Mouse (Mus musculus): ENCODE results near the gene Dbn1.

Dbn1 gene

DNA sequence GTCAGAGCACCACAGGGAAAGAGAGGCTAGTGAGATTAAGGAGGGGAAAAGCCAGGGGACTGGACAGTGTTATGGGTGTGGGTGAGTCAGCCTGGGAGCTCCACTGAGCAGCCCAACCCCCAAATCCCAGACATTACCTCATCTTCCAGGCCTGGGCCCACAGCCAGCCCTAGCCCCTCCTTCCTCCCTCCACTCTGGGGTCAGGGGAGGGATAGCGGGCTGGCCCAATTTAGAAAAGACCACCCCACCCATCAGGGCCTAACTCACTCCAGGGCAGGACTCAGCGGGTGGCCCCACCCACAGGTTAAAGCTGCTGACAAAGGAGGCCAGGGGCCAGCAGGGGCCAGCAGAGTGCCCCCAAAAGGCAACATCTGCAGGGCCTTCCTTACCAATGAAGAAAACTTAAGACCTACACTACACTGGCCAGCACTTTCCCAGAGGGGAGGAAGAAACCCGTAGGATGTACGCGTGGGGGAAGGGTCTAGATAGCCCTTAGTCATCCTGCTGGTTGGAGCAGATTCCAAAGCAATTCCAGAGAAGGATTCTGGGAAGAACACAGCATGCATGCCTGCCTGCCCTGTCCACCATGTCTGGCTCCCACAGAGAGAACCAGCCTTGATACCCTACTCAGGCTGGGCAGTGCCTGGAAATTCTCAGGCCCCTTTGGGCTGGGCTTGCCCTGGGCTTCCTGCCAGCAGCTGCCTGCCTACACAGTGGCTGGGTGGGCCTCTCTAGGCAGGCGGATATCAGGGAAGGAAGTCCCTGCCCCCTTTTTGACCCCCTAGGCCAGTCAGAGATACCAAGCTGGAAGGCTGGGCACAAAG lies 23.0 kb upstream of the Dbn1 start:
- in situ Hi-C loops (cut with MboI; ENCODE audit: unreplicated experiment in 2 of 2): loop anchor here (5.0 to 10.0 kb wide), 2 partner anchors 34 to 176 kb away; no protein-coding TSS in a partner anchor

DNA sequence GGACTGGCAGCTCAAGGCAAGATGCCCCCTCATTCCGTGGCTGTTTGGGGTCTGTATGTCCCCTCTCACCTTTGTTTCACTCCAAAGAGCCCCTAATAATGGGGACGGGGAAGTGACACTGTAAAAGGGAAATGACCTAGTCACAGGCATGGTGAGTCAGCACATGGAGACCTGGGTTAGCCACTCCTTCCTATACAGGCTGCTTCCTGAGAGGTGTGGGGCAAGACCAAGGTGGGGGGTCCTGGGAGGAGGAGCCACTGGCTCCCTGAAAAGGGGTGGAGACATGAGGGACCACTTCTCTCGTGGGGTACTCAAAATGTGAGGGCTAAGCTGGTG lies 22.4 kb upstream of the Dbn1 start:
- in situ Hi-C loops (cut with MboI; ENCODE audit: unreplicated experiment in 2 of 2): loop anchor here (5.0 to 10.0 kb wide), 2 partner anchors 33 to 175 kb away; no protein-coding TSS in a partner anchor

DNA sequence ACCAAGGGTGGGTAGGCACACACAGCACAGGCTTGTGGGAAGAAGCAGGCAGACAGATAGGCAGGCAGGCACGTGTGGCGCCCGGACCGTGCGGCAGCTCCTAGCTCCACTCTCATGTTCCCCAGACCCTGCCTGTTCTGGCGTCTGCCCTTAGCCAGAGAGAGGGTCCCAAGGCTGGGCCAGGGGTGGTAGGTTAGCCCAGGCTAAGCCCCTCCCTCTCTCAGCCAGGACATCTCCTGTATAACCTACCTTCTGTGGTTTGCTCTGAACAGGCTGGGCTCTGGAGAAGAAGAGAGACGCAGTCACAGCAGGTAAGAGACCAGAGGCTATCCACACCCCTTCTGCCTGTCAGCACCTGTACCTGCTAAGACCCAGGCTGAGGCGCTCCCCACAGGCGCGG lies 20.6 kb upstream of the Dbn1 start:
- in situ Hi-C loops (cut with MboI; ENCODE audit: unreplicated experiment in 2 of 2): no loop called here

DNA sequence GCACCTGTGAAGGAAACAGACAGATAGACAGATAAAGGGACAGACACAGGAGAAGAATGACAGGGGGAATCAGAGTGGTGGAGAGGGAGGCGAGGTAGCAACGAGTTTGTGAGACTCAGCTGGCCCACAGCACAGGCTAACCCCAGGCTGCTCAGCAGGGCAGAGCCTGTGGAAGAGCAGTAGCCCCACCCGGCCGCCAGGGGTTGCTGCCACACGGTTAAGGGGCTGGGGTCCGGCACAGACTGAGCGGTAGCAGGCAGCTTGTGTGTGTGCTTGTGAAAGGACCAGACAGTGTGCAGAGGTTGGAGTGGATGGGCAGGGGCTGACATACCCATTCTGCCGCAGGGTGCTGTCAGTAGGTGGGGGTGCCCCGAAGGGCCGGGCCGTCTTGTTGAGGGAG lies 20.0 kb upstream of the Dbn1 start:
- in situ Hi-C loops (cut with MboI; ENCODE audit: unreplicated experiment in 2 of 2): no loop called here

DNA sequence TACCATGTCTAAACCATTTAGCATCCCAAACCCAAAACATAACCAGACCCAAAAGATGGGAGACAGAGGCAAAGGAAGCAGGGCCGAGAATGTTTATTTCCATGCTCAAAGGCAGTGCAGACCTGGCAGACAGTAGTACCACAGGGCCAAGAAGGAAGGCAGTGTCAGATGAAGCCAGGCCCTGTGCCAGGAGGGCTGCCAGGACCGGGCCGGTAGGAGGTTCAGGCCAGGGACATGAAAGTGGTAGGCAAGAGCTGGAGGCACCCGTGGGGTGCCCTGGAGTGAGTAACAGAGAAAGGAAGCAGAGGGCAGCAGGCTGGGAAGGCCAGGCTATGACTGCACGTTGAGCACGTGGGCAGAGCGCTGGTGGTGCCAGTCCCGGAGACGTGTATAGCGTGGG lies 18.8 kb upstream of the Dbn1 start:
- in situ Hi-C loops (cut with MboI; ENCODE audit: unreplicated experiment in 2 of 2): no loop called here

DNA sequence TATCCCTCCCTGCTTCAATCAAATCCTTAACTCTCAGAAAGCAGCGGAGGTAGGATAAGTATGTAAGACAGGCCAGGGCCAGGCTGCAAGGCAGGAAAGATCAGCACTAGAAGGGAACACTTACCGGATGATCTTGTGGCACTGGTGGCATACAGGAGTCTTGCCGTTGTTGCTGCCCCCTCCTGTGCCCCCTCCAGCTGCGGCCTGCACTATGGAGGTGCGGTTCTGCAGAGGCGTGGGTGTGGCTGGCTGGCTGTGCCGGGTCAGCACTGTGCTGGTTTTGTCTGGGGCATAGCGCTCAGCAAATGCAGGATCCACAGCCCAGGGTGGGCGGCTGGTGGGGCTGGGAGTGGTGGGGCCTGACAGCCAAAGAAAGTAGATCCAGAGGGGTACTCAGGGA lies 17.9 kb upstream of the Dbn1 start:
- in situ Hi-C loops (cut with MboI; ENCODE audit: unreplicated experiment in 2 of 2): no loop called here

DNA sequence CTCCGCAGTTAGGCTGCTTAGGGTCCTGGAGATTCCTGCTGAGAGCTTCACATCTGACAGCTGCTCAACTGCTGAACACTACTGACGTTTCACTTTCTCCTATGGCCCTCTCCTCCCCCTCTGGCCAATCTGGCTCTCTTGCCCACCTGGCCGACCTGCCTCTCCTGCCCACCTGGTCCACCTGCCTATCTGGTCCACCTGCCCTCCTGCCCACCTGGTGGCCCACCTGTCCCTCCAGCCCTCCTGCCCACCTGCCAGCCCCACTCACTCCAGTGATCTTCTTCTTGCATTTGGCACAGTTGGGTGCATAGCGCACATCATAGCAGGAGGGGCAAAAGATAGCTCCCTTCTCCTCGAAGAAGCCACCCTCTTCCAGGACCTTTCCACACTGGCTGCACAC lies 16.5 kb upstream of the Dbn1 start:
- in situ Hi-C loops (cut with MboI; ENCODE audit: unreplicated experiment in 2 of 2): no loop called here

DNA sequence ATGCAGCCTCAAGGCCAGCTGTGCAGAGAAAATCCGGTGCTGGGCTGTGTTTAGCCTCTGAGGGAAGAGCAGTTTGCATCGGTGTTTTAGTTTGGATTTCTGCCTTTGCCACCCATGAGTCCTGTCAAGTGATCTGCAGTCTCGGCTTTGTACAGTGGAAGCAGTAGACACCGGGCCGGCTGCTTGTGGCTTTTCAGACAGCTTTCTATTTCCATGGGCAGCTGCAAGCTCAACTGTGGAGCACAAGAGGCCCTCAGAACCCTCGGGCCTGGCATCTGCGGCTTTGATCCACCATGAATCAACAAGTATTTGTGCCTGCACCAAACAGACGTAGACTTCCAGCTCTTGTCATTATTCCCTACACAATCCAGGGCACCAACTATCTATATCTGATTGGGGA lies 14.5 kb upstream of the Dbn1 start:
- in situ Hi-C loops (cut with MboI; ENCODE audit: unreplicated experiment in 2 of 2): no loop called here

DNA sequence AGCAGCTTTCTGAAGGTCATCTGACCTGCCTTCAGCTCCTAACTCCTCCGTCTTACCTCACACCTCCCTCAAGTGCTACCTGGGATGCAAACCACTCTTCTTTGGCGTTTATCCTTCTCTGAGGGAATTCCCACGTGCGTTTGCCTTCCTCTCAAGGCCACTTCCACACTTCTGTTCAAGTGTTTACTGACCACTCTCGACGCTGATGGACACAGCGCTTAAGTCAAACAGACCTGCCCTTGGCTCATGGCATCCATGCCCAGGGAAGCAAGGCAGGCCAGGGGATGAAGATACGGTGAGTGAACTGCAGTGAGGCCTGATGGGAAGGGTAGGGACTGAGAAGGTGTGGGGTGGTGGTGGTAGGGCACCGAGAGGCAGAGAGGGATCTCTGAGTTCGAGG lies 12.7 kb upstream of the Dbn1 start:
- in situ Hi-C loops (cut with MboI; ENCODE audit: unreplicated experiment in 2 of 2): no loop called here

DNA sequence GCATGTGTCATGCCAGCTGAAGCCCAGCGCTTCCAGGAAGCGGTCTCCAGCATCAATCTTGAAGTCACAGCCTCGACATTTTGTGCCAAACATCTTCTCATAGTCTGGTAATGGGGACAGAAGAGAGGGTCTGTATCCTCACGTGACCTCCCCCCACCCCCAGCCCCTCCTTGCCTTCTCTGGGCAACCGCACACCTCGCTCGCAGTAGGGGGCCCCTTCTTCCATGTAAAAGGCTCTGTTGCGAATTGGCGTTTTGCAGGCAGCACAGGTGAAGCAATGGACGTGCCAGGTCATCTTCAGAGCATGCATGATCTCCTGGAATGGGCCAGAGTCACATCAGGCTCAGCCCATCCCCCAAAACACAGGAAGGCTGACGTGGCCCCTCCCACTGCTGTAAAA lies 11.0 kb upstream of the Dbn1 start:
- in situ Hi-C loops (cut with MboI; ENCODE audit: unreplicated experiment in 2 of 2): no loop called here

DNA sequence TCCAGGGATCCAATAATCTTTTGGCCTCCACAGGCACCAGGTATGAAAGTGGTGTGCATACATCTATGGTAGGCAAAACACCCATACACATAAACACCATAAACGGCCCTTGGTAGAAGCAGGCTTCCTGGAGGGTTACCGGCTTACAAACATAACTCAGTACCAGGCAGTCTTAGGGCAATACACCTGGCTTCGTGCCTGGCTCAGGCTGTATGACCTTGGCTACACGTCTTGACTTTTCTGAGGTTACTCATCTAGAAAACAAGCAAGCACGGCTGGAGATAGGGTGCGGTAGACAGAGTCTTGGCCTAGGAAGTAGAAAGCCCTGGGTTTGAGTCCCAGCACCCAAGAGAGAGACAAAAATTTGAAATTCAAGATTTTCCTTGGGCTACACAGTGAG lies 8.8 kb upstream of the Dbn1 start:
- in situ Hi-C loops (cut with MboI; ENCODE audit: unreplicated experiment in 2 of 2): no loop called here

DNA sequence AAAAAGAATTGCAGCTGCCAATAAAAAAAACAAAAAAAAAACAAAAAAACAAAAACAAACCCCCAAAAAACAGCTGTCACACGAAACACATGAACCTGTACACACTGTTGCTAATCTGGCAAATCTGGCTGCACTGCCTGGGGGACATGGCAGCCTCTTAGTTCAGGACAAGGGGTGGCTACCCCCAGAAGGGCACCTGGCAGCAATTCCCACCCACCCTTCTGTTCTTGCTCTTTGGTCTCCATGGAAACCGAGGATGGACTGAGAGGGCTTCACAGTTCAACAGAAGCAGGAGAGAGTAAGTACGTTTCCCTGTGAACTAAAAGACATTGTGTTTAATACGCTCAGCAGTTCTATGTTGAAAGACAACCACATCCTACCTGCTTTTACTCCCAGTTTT lies 7.8 kb upstream of the Dbn1 start:
- in situ Hi-C loops (cut with MboI; ENCODE audit: unreplicated experiment in 2 of 2): no loop called here

DNA sequence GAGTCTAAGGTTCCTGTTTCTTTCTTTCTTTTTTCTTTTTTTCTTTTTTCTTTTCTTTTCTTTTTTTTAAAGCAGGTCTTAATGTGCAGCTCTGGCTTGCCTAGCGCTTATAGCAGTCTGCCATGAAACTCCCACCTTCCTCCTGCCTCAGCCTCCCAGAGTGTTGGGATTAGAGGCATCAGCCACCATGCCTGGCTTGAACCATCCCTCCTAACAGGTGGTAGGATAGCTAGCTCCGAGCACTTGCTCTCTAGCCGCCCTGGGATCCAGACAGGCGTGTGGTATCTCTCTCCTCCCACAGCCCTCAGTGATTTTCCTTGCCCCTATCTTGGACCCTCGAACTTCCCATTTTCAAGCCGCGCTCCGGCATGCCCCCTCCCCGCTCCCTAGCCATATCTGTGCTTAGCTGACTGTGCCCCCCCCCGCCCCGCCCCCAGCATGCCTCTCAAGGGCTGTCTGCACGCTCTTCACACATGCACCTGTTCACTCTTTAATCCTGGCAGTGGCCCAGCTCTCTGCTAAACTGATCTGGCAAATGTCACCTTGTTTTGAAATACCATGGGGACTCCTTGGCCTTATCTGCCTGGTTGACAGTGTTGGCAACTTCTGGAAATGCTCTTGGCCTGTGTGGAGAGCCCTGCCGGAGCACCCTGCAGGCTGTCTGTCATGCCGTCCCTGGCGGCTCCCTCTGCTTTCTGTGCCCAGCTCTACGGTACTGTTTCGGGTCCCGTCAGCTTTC lies 7.1 kb upstream of the Dbn1 start:
- in situ Hi-C loops (cut with MboI; ENCODE audit: unreplicated experiment in 2 of 2): no loop called here

DNA sequence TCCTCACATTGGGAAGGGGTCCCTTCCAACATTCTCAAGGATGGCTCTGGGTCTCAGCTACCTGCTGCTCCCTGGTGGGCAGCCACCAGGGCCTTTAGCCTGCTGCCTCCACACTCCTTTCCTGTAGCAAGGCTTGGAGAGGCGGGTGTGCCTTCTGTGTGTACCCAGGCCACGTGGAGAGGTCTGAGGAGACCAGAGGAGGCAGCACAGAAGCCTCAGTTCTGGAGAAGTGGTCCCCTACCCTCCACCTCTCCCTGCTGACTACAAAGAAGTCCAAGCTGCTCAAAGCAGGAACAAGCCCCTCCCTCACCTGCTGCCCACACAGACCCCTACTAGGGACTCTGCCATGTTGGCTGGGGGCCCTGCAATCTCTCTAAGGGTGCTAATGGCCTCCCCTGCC lies 6.3 kb upstream of the Dbn1 start:
- in situ Hi-C loops (cut with MboI; ENCODE audit: unreplicated experiment in 2 of 2): no loop called here

DNA sequence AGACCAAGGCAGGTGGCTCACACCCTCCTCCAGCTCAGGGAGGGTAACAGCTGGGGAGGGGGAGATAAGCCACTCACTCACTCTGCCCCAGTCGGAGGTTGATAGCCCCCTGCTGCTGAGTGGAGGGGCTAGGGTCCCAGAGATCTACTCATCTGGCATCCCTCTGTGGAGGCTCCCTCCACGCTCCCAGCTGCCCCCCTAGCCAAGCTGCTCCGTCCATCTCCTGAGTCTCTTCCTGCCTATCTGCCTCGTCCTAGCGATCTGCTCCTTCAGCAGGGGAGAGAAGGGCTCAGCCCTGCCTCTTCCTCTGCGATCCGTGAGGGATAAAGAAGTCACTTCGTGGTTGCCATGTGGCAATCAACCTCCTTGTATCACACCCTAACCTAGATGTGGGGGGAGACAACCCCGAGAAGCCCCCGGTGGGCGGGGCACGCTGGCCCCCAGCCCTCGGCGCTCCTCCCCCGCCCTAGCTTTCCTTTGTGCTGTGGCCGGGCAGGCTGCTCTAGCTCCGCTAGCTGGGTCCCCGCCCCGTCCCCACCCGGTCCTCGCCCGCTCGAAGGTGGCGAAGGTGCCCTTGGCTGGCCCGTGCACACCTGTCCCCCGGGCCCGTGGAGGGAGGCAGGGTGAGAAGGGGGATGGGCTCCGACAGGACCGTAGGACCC lies 864 bp downstream of the Dbn1 start:
- in situ Hi-C loops (cut with MboI; ENCODE audit: unreplicated experiment in 2 of 2): no loop called here

DNA sequence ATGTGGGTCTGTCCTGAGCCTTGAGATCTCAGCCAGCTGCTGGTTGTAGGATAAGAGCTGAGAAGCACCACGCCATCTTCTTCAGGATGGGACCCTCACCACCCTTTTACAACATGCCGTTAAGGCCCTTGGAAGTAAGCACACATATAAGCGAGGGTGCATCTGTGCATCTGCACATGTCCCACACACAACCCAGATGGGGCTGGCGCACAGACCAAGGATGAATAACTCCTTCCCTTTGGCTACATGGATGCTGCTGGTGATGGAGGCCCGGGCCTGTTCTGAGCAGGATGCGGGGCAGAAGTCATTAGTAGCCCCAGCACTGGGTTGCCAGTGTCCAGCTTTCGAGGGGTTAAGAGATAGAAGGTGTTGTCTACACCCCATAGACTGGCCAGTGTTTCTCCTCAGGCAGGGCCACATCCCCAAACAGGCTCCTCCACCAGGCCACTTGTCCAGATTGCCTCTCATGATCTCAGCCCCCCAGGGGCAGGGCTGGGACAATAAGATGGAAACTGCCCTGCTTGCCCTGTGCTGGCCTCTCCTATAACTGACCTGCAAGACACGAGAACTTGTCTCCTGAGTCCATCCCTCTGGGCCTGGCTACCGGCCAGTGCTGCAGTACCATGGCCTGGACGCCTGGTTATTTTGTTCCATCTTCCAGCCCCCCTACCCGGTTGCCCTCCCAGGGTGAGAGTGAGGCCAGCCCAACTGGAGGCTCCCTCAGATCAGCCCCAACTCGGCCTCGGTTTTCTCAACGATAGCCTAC lies 1.7 kb downstream of the Dbn1 start:
- in situ Hi-C loops (cut with MboI; ENCODE audit: unreplicated experiment in 2 of 2): no loop called here

DNA sequence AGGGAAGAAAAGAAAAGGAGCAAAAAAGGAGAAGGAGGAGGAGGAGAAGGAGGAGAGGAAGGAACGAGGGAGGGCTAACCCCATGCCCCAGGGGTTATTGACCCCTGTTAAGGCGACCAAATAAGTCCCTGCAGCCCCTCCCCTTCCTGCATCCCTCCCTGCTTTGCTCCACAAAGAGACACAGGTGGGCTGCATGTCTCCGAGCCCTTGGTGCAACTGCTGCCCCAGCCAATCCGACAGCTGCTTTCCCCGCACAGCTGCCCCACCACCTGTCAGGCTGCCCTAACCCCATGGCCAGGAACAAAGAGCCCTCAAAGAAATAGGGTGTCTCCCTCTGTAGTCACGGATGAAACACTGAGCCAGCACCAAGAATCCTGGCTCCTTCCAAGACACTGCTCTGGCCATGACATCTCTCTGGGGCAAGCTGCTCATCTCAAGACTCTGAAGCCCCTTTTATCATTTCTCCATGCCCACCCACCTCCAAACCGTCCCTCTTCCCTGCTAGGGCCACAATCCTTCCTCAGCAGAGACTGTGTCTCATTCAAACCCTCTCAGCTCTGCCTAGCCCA lies 3.3 kb downstream of the Dbn1 start:
- in situ Hi-C loops (cut with MboI; ENCODE audit: unreplicated experiment in 2 of 2): no loop called here

DNA sequence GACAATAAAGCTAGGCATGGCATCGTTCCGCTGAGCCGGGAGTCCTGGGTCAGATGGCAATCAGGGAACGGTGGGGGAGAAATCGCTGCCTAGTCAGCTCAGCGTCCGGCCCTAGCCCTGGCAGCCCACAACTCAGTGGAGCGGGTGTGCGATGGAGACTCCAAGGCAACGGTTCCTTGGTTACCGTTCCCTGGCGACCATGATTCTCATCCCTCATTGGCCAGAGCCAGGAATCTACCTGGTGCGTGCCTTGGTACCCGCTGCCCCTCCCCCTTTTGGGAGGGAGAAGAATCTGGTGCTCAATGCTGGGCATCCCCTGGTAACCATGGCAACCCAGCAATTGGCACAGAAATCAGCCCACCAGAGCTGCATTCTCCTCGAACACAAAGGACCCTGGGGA lies 4.3 kb downstream of the Dbn1 start:
- in situ Hi-C loops (cut with MboI; ENCODE audit: unreplicated experiment in 2 of 2): no loop called here

DNA sequence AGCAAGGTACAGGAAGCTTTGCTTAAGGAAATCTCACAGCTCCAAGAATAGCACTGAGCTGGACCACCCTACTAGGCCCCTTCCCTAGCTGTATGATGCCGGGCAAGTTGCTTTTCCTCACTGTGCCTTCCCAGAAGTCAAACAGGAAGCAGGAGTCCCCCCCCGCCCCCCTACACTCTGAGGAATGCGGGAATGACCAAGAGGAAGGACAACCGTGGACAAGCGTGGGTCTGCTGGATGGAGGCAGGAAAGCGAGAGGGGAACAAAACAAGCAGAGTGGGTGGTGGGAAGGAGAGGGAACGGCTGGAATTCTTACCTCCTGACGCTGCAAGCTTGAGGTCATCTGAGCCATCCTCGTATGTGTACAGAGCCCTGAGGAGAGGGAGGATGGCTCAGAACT lies 4.8 kb downstream of the Dbn1 start:
- in situ Hi-C loops (cut with MboI; ENCODE audit: unreplicated experiment in 2 of 2): no loop called here

DNA sequence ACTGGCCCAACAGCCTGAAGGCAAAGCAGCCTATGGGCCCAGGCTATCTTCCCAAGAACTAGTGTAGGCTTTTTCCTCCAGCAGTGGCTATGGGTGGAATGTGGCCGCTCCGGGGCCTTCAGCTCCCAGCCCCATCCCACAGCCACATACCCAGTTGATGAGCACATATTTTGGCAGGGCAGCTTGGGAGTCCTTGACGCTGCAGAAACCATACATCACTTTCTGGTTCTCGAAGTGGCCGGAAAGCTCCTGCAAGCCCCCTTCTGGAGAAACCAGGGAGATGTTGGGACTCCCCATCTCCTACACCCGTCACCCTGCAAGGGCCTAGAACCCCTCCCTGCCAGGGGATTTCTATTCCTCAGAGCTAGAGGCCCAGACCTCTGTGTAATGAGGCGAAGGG lies 5.4 kb downstream of the Dbn1 start:
- in situ Hi-C loops (cut with MboI; ENCODE audit: unreplicated experiment in 2 of 2): no loop called here

DNA sequence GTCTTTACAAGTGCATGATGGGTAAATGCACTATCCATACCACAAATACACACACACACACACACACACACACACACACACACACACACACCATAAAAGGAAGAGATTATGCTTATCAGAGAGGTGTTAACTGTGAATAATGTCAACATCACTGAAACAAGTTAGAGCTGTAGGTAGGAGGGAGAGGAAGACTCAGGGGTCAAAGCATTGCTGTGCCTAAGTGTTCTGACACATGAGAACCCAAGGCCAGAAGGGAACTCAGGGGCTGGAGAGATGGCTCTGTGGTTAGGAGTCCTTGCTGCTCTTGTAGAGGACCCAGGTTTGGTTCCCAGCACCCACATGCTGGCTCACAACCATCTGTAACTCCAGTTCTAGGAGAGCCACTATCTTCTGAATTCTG lies 8.0 kb downstream of the Dbn1 start:
- in situ Hi-C loops (cut with MboI; ENCODE audit: unreplicated experiment in 2 of 2): loop anchor here (5.0 kb wide), 1 partner anchor 32 kb away; the partner anchor contains the start of gene Pdlim7 (in 2 of the 2)

Data from v-Abl transformed pro-B cells (cell line).